Mouse (Mus musculus): ENCODE data around the gene Rexo5.

GRCm38 (mm10) chr7:119800488-119800887 is 6.7 kb downstream of the Rexo5 start:
- TF ChIP-seq TAL1 (conservative IDR thresholded peaks at IDR 0.05; ENCODE audit: low read depth, low read length) (no peak), CTCF (IDR thresholded peaks at IDR 0.05; ENCODE audit: low read depth, low read length) (no peak), GATA1 (IDR thresholded peaks at IDR 0.05; ENCODE audit: borderline replicate concordance, low read length) (no peak), POLR2AphosphoS5 (IDR thresholded peaks at IDR 0.05; ENCODE audit: insufficient replicate concordance, low read depth, low read length) (no peak)
